Mouse (Mus musculus): ENCODE measurements around the gene Kcnj4.
A peak's percentile ranks its signal among the peaks of the same experiment; 100 is the strongest.

Kcnj4 gene

DNA sequence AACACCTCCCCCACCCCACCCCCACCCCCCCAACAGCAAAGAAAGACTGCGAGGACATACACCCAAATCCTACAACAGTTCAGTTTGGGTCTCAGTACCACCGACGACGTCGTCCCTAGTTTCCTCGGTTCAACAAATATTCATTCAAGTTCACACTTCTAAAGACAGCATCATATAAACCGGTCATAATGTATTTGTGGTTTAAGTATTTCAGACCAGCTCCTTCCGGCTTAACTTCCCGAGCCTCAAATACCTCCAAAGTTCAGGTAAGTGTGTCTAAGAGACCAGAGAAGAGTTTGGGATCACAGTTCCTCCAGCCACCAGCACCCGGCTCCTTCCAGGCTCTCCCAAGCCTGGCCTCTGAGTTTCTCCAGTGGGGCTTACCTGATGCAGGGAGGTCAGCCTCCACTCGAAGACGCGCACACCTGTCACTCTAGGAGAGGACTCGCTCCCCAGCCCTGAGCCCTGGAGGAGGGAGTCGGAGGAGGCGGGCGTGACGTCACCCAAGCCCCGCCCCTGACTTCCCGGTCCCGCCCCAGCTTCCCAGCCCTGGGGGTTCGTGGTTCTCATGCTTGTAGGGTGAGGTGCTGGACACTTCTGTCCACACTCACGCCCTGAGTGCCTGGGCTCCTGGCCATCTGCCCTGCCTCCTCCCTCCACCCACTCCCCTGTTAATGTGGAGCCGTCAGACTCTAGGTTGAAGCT, 49.8 kb downstream of the Kcnj4 start, which contains the start of gene Csnk1e:
Gene Csnk1e (minus strand): TSS at position 461 of the 705 bp plus-strand sequence.
- DNase-seq (ENCODE audit: low spot score in 2 of 2): no peak

DNA sequence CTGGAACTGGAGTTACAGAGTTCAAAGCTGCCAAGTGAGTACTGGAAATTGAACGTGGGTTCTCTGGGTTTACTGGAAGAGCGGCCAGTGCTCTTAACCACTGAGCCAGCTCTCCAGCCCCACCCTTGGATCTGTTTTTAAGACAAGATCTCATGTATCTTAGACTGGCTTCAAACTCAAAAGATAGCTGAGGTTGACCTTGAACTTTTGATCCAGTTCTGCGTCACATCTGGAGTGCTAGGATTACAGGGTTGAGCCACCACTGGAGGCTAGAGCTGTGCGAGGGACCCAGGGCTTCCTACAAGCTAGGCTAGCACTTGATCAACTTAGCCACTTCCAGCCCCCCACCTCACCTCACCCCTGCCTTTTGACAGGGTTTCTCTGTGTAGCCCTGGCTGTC, 51.2 kb downstream of the Kcnj4 start:
- DNase-seq (ENCODE audit: low spot score in 2 of 2): no peak

DNA sequence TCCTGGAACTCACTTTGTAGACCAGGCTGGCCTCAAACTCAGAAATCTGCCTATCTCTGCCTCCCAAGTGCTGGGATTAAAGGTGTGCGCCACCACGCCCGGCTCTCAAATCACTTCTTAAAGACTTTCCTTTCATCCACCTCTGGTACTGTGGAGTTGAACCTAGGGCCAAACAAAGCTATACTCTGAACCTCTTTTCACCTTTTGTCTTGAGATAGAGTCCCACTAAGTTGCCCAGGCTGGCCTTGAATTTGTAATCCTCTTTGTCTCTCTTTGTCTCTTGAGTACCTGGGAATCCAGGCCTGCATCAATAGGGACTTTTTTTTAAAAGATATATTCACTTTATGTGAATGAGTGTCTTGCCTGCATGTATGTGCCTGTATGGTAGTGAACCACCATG, 57.0 kb downstream of the Kcnj4 start:
- DNase-seq (ENCODE audit: low spot score in 2 of 2): no peak

DNA sequence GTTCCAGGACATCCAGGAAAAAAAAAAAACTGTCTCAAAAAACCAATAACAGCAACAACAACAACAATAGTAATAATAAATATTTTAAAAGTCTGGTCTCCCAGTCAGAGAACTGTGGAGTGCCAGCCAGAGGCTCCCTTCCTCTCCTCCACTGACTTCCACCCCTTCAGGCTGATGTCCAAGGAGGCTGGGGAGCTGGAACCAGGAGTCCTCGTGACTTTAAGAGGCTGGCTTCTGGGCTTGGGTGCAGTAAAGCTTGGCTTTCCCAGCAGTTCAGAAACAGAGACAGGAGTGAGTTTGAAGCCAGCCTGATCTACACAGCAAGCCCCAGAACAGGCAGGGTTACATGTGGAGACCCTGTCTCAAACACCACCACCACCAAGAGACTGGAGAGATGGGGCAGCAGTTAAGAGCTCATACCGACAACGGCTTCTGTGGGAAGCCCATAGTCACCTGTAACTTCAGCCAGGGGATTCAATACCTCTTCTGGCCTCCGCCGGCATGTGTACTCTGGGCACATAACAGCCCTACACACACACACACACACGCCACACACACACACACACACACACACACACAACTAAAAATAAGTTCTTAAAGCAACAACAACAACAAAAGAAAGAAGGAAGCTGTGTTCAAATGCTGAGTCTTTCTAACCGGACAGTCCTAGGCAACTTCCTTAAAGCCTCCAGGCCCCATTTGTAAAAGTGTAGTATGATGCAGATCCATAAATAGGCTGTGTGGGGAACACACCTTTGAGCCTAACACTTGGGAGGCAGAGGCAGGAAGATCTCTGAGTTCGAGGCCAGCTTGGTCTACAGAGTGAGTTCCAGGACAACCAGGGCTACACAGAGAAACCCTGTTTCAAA, 59.0 kb downstream of the Kcnj4 start:
- DNase-seq (ENCODE audit: low spot score in 2 of 2): no peak

DNA sequence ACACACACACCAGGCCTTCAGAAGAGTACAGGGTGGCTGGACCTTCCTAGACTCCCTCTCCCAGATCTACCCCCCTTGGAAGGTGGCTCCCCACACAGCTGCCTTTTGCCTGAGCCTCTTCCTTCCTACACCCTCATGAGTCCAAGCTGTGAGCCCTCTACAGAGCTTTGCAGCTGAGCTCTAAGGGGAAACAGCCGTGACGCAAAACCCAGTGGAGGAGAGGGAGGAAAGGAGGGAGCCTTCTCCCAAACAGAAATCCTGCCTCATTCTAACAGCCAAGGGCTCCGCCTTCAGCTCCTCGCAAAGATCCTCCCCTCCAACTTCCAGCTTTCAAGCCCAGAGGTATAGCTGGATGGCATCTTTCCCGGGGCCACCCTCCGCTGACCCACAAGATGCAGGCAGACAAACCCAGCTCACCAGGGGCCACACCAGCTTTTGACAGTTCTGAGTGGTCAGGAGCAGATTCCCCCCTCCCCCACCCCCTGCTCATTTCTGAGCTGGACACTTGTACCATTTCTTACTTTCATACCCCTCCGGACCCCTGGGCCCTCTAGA, 61.1 kb downstream of the Kcnj4 start:
- peak in 1 of 2 experiments; percentile 70 for DNase-seq (ENCODE audit: low spot score in 2 of 2)

DNA sequence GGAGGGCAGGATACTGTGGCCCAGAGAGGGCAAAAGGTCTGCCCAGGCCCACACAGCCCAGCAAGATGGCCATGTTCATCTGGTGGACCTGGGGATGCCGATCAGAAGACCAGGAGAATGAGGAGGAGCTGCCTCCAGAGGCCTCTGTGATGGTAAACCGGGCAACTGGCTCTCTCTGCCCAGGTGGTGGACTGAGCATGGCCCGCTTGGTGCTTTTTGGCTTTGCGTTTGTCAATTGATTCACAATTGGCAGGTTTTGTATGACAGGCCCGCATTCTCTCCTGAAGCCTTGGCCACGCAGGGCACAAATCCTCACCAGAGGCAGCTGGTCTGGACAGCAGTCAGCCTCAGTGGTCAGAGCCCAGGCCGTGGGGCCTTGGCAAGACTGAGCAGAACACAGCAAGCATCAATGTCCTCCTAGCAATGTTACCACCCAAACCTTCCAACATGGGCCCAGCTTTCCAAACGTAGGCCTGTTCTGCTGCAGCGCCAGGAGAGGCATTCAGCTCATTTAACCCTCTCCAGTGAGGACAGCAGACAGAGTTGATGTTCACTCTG, 62.0 kb downstream of the Kcnj4 start:
- DNase-seq (ENCODE audit: low spot score in 2 of 2): no peak

DNA sequence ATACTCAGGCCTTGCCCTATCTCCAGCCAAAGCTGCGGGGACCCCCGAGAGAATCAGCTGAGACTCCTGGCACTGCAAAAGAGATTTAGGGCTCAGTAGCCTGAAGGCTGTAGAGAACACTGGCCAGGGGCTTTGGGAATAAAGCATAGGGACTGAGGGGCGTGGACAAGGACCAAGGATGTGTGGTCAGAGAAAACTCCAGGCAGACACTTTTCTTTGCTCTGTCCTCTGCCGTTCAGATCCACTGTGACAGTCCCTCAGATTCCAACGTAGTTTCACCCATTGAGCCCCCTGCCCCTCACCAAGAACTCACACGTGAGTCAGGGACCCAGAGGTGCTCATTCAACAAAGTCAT, 62.8 kb downstream of the Kcnj4 start:
- no peak for DNase-seq (ENCODE audit: low spot score in 2 of 2)

DNA sequence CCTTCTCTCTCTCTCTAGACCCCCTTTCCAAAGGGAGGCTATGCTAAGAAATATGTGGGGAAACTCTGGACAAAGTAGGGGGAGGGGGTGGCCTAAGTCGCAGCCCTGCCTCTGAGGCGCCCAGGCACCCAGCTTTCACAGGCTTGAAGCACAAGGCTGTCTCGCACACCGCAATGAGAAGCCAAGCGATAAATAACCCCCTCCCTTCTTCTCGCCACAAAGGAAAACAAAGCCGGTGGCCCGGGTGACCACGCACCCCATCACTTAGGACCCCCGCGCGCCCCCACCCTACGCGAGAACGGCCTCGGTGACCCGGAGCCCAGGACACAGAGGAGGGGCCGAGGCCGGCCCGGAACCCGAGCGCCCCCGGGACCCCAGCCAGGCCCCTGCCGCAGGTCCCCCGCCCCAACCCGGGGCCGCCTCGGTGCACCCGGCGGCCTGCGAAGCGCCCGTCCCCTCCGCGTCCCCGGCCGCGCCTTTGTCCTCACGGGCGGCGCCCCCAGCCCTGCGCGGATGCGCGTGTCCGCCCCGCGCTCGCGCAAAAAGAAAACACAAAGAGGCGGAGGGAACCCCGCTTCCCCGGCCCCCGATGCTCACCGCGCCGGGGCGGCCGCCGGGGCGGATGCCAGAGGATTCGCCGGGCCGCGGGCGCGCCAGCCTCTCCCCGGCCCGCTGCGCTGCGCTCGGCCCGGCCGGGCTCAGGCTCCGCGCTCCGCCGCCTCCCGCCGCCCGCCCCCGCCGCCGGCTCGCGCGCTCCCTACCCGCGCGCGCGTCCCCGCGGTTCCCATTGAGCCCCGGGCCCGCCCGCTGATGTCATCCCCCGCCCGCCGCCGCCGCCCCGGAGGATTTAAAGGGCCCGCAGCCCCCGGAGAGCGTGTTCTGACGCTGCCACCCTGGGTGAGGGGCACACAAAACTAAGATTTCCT, 63.4 kb downstream of the Kcnj4 start:
- DNase-seq (ENCODE audit: low spot score in 2 of 2): peak in 1 of 2 experiments; percentile 76

DNA sequence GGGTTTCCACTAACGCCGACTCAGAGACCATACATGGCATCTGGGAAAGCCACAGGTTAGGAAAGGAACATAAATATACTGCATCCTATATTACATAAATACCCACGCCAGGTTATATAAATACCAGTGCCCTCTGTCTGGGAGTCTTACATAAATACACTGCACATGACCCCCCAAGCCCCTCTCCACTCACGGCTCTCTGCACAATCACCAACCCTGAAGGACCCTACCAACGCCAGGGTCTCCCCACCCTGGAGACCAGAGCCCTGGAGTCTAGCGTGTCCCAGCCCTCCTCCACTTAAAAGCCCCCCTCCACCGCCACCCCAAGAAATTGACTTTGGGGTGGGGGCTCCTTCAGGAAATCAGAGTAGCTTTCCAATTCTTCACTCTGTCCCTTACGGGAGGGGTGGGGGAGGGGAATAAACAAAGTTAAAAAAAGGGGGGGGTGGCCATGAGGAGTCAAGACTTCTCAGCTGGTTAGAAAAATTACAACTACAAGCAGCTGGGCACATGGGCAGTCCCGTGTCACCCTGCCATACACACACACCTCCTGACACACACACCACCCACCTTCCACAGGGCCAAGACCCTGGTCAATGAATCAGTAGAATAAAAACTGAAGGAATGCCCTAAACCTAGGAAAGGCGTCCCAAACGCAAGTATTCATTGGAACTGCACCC, 64.2 kb downstream of the Kcnj4 start:
- DNase-seq (ENCODE audit: low spot score in 2 of 2): no peak

DNA sequence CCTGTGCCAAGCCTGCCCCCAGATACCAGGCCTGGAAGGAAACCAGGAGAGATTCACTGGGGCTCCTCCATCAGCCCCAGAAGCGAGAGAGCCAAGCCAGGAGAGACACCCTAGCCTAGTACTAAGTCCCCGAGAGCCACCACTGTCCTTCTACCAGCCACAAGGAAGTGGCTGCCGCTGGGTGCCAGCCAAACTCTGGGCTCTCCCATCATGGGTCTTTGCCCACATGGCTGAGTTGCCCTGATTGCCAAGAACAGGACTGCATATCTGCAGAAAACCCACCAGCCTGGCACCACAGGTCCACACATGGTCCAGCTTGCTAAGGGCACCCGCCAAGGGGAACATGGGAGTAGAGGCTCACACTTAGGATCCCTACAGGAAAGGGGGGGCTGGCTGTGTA, 64.8 kb downstream of the Kcnj4 start:
- peak in 1 of 2 experiments; percentile 64 for DNase-seq (ENCODE audit: low spot score in 2 of 2)

DNA sequence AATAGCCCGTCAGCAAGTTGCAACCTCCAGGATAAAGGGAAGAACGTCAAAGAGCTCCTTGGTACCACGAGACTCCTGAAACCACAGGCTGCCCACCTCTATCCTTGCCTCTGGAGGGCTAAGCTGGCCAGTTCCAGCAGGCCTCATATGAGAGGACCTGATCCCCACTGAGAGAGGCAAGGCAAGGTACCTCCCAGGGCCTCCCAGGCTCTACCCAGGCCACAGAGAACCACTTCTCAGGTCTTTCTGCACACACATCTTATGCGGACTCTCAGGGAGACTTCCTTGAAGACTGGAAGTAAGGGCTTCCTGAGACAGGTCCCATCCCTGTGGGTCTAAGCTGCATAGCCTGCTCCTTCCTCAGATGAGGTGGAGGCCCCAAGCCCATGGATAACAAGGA, 65.7 kb downstream of the Kcnj4 start:
- DNase-seq (ENCODE audit: low spot score in 2 of 2): no peak

DNA sequence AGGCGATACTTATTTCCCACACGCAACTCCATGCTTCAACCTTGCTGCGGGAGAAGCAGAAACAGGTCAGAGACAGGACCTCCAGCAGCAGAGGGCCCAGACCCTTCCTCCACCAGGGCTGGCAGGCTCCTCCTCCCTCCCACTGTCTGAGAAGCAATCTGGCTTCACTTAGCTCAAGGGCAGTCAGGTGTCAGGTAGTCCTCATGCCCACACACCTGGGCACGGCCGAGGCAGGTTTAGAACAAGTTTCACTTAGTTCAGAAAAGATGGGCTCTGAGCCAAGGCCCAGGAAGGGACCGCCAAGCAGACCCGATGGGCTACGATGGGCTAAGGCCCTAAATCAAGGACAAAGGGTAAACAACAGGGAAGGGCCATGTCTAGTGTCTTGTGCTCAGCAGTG, 66.2 kb downstream of the Kcnj4 start:
- no peak for DNase-seq (ENCODE audit: low spot score in 2 of 2)

DNA sequence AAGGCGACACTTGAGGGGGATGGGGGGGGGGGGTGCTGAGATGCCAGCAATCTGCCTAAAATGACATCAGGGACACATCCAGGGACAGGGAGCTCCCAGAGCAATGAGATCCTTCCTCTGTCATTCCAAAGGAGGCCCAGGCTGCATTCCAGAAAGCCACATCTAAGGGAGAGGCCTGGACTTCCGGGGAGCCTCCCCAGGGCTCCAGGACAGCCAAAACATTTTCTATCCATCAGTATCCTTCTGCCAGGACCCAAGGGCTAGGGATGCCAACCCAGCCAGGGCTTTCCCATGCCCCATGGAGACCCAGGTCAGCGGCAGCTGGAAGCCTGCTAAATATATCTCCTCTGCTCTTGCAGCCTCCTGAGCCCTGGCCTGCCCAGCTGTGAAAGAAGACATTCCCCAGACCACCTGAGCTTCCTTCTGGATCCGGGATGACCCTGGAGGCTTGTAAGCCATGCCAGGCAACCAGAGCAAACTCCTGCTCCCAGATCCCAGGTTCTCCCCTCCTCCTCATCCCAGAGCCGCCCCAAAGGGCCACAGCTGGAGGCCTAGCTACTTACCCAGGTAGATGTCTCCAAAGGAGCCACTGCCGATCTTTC, 66.7 kb downstream of the Kcnj4 start:
- DNase-seq (ENCODE audit: low spot score in 2 of 2): no peak

DNA sequence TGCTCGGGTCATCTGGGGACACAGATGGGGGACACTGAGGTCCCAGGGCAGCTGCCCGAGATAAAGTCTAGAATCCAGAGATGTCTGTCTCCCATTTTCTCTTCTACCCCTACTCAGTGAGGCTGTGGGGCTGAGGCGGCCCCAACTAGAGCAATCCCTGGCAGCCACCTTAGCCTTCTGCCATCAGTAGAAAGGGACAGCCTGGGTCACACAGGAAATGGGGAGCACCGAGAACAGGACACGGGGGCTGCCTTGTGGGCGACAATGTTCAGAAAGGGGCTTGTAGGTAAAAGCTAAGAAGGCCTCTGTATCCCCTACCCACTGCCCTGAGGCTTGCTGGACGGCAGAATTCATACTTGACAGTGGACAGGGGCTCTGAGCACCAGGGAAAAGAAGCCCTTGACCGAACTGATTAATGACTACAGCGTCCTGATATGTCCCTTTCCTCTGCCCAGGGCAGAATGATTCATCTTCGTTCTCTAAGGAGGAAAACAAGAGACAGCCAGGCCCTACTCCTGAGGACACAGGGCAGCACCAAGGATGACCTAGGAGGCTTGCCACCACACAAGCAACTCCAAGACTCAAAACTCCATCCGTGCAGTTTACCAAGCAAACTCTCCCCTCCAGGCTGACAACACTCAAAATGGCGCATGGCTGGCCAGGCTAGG, 67.4 kb downstream of the Kcnj4 start:
- DNase-seq (ENCODE audit: low spot score in 2 of 2): no peak

DNA sequence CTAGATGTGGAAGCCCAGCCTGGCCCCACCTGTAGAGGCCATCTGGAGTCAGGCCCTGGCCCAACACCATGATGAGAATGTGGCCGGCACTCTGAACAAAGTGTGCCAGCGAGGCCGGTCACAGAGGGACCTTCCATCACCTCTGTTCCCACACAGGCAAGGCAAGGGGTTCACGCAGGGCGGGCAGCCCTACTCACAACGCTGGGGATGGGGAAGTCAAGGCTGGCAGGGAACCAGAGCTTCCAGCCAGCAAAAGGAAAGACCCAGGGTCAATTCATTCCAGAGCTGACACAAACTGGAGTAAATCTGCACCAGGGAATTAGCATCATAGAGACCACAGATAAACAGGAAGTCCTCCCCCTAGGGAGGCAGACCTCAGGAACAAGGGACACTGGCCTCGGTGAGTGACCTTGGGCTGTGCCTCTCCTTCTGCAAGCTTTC, 68.5 kb downstream of the Kcnj4 start:
- no peak for DNase-seq (ENCODE audit: low spot score in 2 of 2)

DNA sequence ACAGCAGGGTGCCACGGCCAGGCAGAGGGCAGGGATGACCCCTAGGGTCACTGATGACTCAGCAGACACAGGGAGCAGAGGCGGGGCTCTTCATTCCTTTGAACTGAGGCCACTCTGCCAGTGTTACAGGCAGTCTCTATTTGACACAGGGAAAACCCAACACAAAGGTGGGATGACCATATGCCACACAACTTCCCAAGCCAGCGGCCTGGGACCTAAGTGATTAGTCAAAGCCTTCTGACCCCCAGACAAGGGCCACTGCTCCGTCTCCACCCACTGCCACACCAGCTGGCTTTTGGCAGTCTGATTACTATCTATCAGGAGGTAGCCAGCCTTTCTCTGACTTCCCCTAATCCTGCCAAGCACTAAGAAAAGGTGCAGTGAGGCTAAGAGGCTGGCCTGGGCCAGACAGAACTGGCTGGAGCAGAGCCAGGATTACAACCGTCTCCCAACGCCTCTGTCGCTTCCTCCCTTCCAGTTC, 69.8 kb downstream of the Kcnj4 start:
- no peak for DNase-seq (ENCODE audit: low spot score in 2 of 2)
